Mouse (Mus musculus) gastrocnemius, postnatal 4 days (tissue): ENCODE data around the gene Iqschfp. TPM values are rescaled to one million over a fixed set of nuclear protein-coding genes. Genes with fewer than 3 reads are reported as not detected.

Experiments
- DNase-seq, 2 experiments: peaks; one replicate each; pipeline ENCODE4 v3.0.0; 2021 to 2022; ENCODE audit warnings: low spot score in 2 of 2, mixed read lengths in 2 of 2
- total RNA-seq, 2 experiments: library from RNA; stranded (reverse); gene quantifications; 2 replicates each; pipeline ENCODE4 v1.2.3; 2021

Gene Iqschfp
- total RNA-seq, 2 experiments from 2014 or later: not detected

GRCm38 (mm10) chr3:68630261-68630660 is 738.2 kb downstream of the Iqschfp start:
- no peak for DNase-seq

- no peak for DNase-seq
Measured at GRCm38 (mm10) chr3:68630821-68631220, 738.8 kb downstream of the Iqschfp start.

- DNase-seq: no peak
Measured at GRCm38 (mm10) chr3:68632714-68633113, 740.7 kb downstream of the Iqschfp start.

GRCm38 (mm10) chr3:68633577-68633976 is 741.5 kb downstream of the Iqschfp start:
- no peak for DNase-seq

- no peak for DNase-seq
Measured at GRCm38 (mm10) chr3:68637960-68638359, 745.9 kb downstream of the Iqschfp start.

- no peak for DNase-seq
Measured at GRCm38 (mm10) chr3:68638703-68639102, 746.7 kb downstream of the Iqschfp start.

GRCm38 (mm10) chr3:68642935-68643334 is 750.9 kb downstream of the Iqschfp start:
- no peak for DNase-seq

GRCm38 (mm10) chr3:68646387-68647130 is 754.5 kb downstream of the Iqschfp start:
- DNase-seq: no peak

- no peak for DNase-seq
Measured at GRCm38 (mm10) chr3:68647282-68647681, 755.2 kb downstream of the Iqschfp start.

- no peak for DNase-seq
Measured at GRCm38 (mm10) chr3:68650251-68650650, 758.2 kb downstream of the Iqschfp start.

GRCm38 (mm10) chr3:68656607-68657352 is 764.7 kb downstream of the Iqschfp start:
- no peak for DNase-seq

GRCm38 (mm10) chr3:68657589-68658245 is 765.7 kb downstream of the Iqschfp start:
- DNase-seq: no peak

GRCm38 (mm10) chr3:68659996-68660395 is 768.0 kb downstream of the Iqschfp start:
- DNase-seq: no peak

GRCm38 (mm10) chr3:68660538-68660937 is 768.5 kb downstream of the Iqschfp start:
- DNase-seq: no peak

GRCm38 (mm10) chr3:68662386-68662785 is 770.4 kb downstream of the Iqschfp start:
- DNase-seq: no peak

GRCm38 (mm10) chr3:68664337-68664736 is 772.3 kb downstream of the Iqschfp start:
- no peak for DNase-seq

GRCm38 (mm10) chr3:68666377-68666776 is 774.3 kb downstream of the Iqschfp start:
- DNase-seq: no peak

GRCm38 (mm10) chr3:68667852-68668251 is 775.8 kb downstream of the Iqschfp start:
- no peak for DNase-seq

- DNase-seq: no peak
Measured at GRCm38 (mm10) chr3:68669418-68669974, 777.5 kb downstream of the Iqschfp start.

- no peak for DNase-seq
Measured at GRCm38 (mm10) chr3:68674721-68675120, 782.7 kb downstream of the Iqschfp start.

GRCm38 (mm10) chr3:68675216-68675835 is 783.3 kb downstream of the Iqschfp start:
- DNase-seq: no peak
